Mouse (Mus musculus) thymus, adult 2 months (tissue): ENCODE measurements around the gene Kcnh7.

Experiments used
- CTCF ChIP-seq: fragments of 200-500 bp; IDR thresholded peaks from 2 replicates; pipeline ENCODE4 v1.5.1; 2012; ENCODE audit warnings: mild to moderate bottlenecking, control low read depth, low read length, moderate library complexity, borderline replicate concordance; ENCODE audit not compliant: control insufficient read depth, poor library complexity, insufficient read depth; ENCODE audit errors: extremely low read depth
- POLR2A ChIP-seq: fragments of 200-500 bp; IDR thresholded peaks from 2 replicates; pipeline ENCODE4 v1.6.1; 2012; ENCODE audit warnings: mild to moderate bottlenecking, low read length, control low read depth, moderate library complexity; ENCODE audit not compliant: control insufficient read depth, poor library complexity, insufficient read depth; ENCODE audit errors: extremely low read depth

DNA sequence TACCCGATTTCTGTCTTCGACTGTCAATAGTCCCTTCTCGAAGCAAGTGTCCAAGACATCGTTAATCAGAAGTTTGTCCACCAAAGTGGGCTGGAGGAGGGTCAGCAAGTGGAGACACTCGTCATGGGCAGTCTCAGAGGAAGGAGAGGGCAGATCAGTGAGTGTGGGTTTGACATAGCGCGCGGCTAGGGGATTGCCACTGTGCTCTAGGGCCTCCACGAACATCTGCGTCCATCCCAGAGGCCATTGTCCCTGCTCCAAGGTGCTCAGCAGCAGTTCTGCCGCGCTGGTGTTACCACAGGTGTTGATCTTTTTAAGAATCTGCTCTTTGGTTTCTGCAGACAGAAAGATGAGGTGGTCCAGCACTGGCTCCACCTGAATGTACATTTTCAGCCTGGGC lies 538.6 kb downstream of the Kcnh7 start:
- TF ChIP-seq CTCF (no peak), POLR2A (no peak)
